Mouse (Mus musculus) 3134 (cell line): Measurements from ENCODE around the gene Gins3.
A peak's percentile ranks its signal among the peaks of the same experiment; 100 is the strongest.
"Not testable (repeated sequence)": the region's sequence is repeated elsewhere in the genome, so short reads cannot be mapped to it uniquely, and the experiment has no call there.

Source experiments
- DNase-seq: peaks from one replicate; pipeline ENCODE4 v3.0.0-alpha.2; 2011; ENCODE audit warnings: low spot score; ENCODE audit not compliant: insufficient read length; ENCODE audit errors: extremely low read depth

Gene Gins3

DNA sequence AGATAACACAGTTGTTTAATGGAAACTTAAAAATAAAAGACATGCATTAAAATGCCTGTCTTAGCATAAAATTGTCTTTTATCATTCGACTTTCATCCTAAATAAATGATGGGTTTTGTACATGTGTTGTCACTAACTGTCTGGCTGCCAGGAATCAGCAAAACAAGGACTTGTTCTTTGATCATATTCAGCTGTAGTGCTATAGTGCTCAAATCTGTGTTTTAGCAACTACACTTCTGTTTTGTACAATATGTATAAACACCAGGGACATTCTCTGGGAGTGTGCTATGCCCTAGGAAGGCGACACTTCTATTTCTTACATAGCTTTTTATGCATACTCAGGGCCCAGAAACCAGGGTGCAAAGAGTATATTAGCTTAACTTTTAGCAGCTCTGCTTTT lies 11.7 kb downstream of the Gins3 start:
- DNase-seq: no peak

DNA sequence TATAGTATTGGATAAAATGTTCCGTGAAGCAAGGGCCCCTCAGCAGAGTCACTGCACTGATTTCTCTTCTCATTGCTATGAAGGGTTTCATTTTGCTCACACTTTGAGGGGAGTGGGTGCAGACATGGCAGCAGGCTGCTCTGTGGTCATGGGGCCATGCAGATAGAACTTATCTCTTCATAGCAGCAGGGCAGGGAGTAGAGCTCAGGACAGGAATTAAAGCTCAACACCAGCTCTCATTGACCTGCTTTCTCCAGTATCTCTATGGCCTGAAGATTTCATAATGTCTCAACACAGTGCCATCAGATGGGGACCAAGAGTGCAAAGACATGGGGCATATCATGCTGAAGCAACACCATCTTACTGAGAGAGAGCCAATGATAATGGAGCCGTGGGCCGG lies 15.0 kb downstream of the Gins3 start:
- no peak for DNase-seq

- DNase-seq: no peak
These were observed 20.1 kb downstream of the Gins3 start for GRCm38 (mm10) chr8:95653351-95653750.

- no peak for DNase-seq
These were observed 22.6 kb downstream of the Gins3 start for GRCm38 (mm10) chr8:95655831-95656230.

DNA sequence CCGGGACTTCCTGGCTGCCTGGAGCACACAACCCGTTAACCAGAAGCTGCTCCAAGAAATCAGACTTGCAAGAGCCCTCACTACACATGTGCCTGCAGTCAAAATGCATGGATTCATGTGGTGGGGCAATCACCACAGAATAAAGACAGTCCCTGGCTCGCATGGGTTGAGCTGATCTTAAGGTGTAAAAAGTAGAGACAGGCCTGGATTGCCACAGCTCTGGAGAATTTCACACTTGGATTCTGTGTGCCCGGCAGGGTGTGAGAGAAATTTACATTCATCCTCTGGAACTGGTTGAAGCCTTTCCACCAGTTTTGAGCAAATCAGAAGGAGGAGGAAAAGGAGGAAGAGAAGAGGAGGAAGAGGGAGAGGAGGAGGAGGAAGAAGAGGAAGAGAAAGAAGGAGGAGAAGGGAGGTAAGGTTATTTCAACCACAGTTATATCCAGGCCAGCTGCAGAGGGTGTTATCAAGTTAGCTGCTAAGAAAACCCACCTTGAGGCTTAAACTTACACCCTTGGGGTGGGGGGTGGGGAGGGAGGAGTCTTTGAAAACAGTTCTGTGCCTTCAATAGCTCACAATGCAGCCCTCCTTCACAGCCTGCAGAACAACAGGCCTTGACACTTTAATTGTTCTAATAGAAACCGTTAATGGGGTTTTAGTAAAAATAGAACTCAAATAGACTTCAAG lies 23.2 kb downstream of the Gins3 start:
- no peak for DNase-seq

- DNase-seq: no peak
These were observed 24.3 kb downstream of the Gins3 start for GRCm38 (mm10) chr8:95657523-95657922.

DNA sequence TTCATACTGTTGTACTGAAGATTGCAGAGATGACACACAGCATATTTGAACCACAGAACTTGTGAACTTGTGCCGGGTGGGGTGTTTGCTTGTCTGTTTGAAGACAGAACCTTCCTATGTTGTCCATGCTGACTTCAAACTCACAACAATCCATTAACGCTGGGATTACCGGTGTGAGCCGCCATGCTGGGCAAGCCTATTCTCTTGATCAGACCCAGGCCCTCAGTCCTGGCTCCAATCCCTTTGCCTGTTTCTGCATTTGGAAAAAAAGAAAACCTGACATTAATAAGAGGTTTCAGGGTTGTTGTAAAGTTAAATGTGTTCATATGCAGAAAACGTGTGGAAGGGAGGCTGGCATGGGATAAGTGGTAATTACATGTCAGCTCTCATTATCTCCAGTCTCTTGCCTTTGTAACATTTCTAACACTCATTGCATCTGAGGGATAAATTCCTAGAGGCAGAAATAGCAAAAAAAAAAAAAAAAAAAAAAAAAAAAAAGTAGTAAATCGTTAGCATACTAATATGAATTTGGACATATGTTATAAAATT lies 27.2 kb downstream of the Gins3 start:
- DNase-seq: no peak

- no peak for DNase-seq
These were observed 27.8 kb downstream of the Gins3 start for GRCm38 (mm10) chr8:95661085-95661484.

DNA sequence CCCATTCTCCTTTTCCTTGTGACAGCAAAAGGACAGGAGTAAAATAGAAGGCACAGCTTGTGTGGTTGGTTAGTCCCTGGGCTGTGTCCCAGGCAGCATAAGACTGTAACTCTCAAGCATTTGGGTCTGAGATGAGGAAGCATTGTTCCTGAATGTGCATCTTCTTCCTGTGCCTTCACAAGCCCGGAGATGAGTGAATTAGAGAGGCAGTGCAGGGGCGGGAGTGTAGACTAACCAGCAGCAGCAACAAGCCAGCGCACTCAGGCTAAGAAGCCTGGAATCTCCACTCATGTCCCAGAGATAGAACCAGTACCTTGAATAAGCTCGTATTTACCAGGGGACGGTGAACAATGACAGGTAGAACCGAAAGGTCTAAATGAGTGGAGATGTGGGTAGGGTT lies 28.3 kb downstream of the Gins3 start:
- DNase-seq: no peak

- no peak for DNase-seq
These were observed 29.8 kb downstream of the Gins3 start for GRCm38 (mm10) chr8:95662885-95663598.

DNA sequence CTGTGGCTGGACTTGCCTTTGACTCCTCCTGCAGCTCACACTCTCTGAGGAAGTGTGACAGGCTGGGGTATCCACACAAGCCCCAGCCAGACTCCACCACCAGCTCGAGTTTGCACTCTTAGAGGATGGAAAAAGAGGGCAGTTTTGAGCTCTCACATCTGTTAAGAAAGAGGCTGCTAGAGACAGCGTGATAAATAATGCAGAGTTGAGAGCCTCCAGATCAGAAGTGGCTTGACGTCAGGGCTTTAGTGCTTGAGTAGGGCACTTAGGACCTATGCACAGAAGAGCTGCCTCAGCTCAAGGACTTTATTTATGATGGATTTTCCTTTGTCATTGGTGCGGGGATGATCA lies 30.3 kb downstream of the Gins3 start:
- DNase-seq: no peak

GRCm38 (mm10) chr8:95665813-95666452 lies 32.7 kb downstream of the Gins3 start:
- DNase-seq: not testable (repeated sequence)

DNA sequence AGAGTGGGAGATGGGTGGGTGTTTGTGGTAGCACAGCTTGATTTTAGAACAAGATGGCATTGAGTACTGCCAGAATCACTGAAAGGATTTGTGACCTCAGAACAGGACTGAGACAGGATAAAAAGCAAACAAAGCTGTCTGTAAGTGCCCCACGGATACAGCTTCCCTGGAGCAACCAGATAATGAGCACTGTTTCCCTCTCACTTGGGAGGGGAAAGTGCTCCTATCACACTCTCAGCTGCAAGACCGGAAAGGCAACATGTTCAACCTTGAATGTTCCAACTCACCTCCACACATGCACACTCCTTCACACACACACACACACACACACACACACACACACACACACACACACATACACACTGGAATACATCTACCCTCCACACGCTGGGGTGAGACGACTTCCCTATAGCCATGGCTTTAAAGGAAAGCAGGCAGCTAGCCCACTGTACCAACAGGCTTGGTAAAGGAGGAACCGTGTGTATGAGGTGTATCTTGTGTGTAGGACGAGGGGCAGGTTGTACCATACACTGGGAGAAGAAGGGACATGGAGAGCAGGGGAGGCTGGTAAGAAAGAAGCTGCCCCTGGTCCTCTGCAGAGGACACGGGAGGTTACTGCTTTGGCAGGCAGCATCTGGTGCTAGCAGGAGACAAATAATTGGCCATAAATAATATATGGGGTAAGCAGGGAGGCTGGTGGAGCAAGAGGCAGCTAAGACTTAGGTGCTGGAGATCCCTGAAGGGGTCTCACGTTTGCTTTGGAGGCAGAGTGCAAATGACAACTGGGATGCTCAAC lies 35.1 kb downstream of the Gins3 start:
- no peak for DNase-seq

DNA sequence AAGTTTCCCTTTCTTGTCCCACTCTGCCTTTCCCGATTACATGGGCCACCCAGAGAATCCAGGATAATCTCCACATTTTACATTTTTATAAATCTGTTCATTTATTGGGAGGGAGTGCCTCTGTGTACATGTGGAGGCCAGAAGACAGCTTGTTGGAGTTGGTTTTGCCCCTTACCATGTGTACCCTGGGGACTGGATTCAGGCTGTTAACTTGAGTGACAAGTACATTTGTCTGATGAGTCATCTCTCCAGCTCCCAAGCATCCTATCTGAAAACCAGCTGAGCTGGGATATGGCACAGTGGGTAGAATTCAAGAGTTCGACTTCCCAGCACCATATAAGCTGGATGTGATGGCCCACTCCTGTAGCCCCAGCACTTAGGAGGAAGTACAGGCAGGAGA lies 36.7 kb downstream of the Gins3 start:
- no peak for DNase-seq

DNA sequence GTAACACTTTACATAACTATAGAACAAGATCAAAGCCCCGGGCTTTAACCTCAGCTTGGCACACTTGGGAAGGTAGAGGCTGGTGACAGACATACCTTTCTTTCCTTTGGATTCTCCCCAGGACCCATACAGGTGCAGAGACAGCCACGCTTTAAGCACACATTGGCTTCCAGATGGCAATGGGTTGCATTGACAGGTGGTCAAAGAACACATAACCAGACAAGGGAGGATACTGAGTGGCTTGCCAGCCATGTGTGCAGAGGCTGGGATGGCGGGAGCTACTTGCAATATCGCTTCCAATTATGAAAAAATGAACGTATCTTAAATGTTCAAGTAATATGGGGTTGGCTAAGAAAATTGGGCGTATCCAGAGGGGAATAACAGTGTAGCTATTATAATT lies 38.6 kb downstream of the Gins3 start:
- no peak for DNase-seq

GRCm38 (mm10) chr8:95672811-95673210 lies 39.6 kb downstream of the Gins3 start:
- DNase-seq: peak; percentile 79

DNA sequence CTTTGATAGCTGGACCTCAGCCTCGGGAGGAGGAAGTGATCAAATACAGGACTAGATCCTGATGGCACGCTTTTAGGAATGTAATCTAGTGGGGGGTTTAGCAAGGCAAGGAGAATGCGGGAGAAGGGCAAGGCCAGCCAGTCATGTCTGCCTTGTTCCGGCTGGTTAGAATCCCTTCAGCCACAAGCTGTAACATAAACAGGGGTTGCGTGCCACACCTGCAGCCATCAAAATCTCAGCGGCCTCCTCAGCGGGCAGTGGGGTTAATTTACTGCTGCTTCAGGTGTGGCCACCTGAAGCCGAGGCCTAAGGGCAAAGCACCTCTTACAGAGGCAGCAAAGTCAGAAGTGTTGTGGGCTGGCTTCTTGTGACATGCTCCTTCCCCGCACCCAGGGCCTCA lies 43.4 kb downstream of the Gins3 start, which contains the start of gene Ndrg4:
TSS of gene Ndrg4 (plus strand) at position 350 of the 400 bp plus-strand sequence.
- DNase-seq: no peak

- DNase-seq: no peak
These were observed 44.4 kb downstream of the Gins3 start for GRCm38 (mm10) chr8:95677591-95678023.

- DNase-seq: no peak
These were observed 44.9 kb downstream of the Gins3 start for GRCm38 (mm10) chr8:95678024-95678611.

GRCm38 (mm10) chr8:95688073-95688672 lies 54.9 kb downstream of the Gins3 start:
- DNase-seq: no peak
